Mouse (Mus musculus) CD4-positive, CD25-positive, alpha-beta regulatory T cell, adult 2 months (primary cell): ENCODE results near the gene Kpna1.
"Not testable (repeated sequence)": the region's sequence is repeated elsewhere in the genome, so short reads cannot be mapped to it uniquely, and the experiment has no call there.

ENCODE experiments used
- DNase-seq: peaks from one replicate; pipeline ENCODE4 v3.0.0-alpha.2; 2012; ENCODE audit warnings: low read depth, low spot score

Gene Kpna1

DNA sequence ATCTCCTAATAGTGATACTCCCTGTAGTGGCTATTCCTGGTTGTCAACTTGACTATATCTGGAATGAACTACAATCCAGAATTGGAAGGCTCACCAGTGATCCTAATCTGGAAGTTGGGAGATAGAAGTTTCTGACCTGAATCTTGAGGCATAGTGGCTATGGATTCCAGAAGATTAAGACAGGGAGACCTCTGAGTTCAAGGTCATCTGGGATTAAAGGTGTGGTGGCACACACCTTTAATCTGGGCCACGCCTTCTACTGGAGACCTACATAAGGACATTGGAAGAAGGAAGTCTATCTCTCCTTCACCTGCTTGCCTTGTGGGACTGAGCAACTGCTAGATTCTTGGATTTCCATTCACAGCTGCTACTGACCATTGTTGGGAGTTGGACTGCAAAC, at the start of gene Kpna1:
Gene Kpna1 (plus strand): TSS at position 301 of the 400 bp plus-strand sequence.
- not testable (repeated sequence) for DNase-seq

DNA sequence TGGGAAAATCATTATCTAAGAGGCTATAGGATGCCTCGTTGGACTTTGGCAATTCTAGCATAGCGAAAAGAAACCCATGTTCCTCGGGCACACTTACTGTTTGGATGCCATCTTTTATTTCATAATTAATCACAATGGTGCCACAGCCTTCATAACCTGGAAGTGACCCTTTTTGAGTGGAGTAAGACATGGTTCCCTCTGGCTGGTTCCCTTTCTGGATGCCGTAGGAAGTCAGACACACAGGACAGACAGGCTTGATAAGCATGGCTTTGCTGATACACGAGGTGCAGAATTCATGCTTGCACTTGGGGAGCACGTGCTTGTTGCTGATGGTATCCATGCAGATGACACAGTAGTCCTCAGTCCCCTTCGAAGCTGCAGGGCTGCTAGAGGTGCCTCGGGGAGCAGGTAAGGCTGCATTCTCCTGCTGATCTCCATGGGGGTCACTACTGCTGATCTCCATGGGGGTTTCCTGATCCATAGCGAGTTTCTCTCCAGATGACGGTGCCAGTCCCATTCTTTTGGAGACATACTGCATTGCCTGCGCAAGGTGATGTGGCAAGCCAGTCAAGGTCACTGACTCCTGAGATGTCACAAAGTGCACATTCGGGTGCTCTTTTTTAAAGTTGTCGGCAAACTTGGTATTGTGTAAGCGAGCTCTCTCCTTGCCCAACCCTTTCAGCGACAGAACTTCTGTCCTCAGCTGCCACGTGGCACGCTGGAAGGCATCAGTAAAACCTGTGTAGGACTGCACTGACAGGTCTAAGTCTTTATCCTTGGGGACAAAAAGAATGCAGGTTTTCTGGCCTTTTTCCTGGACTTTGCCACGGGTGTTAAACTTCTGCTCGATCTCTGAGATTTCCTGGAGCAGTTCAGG, 46.1 kb upstream of the Kpna1 start:
- no peak for DNase-seq

DNA sequence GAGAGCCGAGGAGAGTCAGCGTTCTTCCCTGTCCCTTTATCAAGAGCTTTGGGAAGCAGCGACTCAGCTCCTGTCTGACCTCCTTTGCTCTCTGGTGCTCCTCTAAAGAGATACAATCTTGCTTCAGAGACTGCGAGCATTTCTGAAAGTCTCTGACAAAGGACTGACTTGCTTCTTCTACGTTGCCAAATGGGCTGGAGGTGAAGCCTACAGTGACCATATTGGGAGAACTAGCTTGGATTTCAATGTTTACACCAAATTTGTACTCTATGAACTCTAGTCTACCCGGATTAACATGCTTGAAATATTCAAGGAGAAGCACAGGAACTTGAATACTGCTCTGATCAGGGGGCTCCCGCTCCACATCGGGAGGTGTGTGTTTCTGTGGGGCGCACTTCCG, 45.4 kb upstream of the Kpna1 start:
- no peak for DNase-seq

DNA sequence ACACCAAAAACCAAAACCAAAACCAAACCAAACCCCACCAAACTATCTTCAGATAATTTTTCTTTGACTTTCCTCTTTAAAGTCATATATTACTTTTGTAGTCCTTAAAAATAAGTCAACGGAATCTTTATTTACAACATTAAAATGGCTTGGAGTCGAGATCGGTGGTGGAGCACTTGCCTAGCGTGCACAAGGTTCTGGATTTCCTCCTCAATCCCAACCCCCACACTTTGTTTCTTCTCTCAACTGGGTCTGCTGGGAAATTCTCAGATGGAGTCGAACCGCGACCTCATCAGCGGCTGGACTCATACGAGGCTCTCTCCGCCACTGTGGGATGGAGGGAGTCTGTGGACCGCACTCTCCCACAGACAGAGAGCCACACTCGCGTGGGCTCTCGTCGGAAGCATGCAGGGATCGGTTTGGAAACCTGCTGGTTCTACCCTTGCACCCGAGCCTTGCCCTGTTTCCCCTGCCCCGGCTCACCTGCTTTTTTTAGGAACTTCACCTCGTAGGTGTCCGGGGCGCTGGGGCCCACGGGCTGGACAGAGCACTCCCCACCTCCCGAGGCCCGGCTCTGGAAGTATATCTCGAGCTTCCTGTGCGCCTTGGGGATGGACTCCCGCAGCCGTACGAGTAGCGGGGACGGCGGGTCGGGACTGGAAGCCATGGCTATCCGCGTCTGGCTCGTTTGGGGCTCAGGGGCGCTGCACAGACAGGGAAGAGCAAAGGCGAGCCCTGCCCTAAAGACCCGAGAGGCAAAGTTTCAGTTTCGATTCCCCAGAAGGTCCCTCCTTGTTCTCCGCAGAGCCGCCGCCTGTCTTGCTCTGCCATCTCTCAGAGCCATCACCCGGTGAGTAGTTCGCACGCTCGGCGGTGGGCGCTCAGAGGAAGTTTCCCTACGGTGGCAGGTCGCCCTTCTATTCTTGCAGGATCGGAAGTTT, 40.1 kb upstream of the Kpna1 start, which contains the start of the genes Parp9 and Dtx3l:
Gene Parp9 (plus strand): TSS at position 260 of the 941 bp plus-strand sequence.
Gene Dtx3l (minus strand): TSS at position 941 of the 941 bp plus-strand sequence.
- DNase-seq = peak; percentile 87

DNA sequence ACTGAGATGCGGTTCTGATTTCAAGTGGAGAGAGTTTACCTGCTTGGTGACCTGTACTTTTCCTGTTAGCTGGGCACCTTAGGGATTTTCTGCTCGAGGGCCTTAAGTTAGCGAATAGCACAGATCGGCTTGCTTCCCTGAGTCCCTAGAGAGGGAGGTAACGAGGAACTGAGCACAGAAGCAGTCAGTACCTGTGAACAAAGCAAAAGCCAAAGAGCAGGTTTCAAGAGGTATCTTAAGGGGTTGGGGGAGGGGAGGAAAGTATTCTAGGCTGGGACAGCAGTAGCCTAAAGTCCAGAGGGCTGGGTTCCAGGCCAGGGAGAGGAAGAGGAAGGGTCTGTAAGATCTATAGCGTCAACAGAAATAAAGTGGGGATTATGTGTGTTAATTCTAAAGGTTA, 39.3 kb upstream of the Kpna1 start:
- no peak for DNase-seq

DNA sequence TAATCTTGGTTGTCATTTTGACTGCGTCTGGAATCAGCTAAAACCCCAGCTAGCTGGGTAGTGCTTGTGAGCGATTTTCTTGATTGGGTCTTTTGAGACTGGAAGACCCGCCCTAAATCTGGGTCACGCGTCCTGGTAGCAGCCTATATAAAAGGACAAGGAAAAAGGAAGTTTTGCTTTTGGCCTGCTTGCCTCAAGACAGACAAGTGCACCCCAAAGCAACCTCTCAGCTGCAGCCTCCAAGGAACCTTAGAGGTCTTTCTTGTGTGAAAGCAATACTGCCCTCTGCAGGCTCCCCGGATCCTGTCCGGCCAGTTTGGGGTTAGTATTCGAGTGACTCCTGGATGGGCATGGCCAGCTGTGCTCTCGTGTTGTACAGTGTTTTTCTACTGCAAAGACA, 38.9 kb upstream of the Kpna1 start:
- DNase-seq = peak; percentile 92

DNA sequence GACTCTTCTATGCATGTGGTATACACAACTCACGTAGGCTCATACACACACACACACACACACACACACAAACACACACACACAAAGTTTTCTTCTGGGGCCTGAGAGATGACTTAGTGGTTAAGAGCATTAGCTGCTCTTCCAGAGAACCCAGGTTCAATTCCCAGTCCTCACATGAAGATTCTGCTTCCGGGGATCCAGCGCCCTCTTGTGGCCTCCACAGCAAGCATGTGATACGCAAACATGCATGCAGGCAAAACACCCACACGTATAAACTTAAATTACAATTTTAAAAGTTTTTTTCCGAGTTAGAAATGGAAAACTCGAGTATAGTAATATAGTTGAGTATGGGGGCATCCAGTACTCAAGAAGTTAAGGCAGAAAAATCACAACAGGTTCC, 37.2 kb upstream of the Kpna1 start:
- peak; percentile 75 for DNase-seq

DNA sequence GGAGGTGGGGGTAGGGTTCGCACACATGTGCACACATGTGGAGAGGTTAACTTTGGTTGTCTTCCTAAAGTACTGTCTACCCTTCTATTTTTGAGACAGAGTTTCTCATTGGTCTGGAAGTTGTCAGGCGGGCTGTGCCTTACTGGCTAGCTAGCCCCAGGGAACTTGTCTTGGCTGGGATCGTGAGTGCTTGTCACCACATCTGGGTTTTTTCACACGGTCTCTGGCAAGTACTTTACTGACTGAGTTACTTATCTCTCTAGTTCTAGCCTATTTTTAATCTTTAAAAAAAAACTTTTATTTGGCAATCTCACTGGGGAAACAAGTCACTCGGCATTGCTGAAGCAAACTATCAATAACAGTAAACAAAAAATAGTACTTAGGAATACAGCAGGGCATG, 29.3 kb upstream of the Kpna1 start:
- no peak for DNase-seq

DNA sequence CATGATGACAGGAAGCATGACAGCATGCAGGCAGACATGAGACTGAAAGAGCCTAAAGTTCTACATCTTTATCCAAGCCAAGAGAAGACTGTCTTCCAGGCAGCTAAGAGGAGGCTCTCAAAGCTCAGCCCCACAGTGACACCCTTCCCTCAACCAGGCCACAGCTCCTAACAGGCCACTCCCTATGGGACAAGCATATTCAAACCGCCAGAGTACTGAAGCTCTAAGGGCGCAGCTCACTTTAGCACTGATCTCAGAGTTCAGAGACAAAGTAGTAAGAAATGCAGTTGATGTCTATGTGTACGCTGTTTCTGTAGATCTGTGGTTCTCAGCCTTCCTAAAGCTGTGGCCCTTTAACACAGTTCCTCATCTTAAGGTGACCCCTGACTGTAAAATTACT, 27.3 kb upstream of the Kpna1 start:
- no peak for DNase-seq

DNA sequence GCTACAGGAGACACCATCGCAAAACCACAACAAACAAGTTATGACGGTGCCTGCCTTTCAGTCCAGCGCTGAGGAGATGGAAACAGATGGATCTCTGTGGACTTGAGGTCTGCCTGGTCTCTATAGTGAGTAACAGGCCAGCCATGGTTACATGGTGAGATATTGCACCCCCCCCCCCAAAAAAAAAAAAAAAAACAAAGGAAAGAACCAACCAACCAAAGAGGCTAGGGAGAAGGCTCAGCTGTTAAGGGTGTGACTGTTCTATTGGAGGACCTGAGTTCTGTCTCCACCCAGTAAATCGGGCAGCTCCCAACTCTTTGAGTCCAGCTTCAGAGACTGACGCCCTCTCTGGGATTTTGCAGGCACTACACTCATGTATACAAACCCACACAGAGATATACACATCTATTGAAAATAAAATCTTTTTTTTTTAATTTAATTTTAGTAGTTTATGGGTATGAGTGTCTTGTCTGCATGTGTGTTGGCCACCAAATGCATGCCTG, 25.9 kb upstream of the Kpna1 start:
- no peak for DNase-seq

DNA sequence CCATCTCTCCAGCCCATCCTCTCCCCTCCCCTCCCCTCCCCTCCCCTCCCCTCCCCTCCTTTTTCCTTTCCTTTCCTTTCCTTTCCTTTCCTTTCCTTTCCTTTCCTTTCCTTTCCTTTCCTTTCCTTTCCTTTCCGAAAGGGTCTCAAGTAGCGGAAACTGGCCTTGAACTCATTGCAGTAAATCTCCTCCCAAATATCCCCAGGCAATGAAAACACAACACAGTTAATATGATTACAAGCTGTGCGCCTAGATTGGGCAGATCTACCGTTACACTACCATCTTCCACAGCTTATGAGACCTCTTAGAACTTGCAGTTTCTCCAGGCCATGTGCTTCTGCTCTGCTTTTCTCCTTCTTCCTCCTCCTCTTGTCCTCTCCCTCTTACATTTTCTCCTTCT, 12.6 kb upstream of the Kpna1 start:
- DNase-seq = not testable (repeated sequence)

DNA sequence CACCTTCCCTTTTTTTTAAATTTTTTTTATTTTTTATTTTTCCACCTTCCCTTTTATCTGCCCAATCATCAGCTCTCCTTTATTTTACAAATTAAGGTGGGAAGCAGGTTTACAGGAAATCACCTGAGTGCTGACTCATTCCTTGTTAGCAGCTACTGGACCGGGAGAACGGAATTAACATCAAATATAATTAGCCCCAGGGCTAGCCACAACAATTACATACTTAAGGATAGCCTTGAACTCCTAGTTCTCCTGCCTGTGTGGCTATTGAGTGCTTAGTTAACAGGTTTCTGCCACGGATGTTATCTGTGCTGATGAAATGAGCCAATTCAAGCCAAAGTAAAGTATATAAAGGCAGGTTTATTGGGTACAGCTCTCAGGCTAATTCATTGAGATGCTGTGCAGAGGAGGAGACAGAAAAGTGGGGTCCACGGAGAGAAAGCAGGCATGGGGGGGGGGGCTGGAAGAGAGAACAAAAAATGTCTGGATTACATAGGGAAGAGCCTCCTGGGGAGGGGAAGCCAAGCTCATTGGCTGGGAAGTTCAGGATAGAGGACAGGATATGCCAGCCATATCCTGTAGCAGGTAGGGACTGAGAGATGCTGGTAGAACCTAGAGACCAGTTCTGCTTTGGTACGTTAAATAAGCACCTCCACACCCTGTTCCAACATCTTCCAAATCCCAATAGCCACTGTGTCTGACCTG, 12.0 kb upstream of the Kpna1 start:
- no peak for DNase-seq

DNA sequence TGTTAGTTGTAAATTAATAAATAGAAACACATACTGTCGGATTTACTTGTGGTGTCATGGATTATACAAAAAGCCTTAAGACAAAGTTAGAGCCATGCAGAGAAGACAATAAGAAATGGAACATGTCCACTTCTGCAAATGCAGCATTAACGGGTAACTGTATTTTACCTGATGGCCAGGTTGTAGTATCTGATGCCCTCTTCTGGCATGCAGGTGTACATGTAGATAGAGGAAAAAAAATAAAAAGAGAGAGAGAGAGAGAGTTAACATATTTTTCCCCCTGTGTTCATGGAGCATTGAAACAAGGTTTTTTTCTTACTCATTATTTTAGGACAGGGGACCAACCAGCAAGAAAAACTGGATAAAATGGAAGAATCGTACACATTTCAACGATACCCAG, 11.2 kb upstream of the Kpna1 start:
- peak; percentile 31 for DNase-seq

DNA sequence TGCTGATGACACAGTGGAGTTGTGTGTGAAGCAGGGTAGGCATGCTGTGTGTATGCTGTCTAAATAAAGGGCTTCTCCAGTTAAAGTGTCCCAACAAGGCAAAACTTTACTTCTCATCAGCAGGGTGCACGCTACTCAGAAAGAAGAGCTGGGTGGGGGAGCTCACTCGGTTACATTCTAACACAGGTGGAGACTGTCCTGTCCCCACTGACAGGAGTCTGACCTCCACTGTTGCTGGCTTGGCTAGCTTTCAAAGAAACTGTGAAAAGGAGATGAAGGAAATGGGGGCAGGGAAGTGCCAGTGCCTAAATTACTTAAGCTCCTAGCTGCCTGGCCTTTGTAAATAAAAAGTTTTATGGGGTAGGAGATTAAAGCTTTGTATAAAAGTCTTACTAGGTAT, 10.4 kb upstream of the Kpna1 start:
- DNase-seq = no peak

DNA sequence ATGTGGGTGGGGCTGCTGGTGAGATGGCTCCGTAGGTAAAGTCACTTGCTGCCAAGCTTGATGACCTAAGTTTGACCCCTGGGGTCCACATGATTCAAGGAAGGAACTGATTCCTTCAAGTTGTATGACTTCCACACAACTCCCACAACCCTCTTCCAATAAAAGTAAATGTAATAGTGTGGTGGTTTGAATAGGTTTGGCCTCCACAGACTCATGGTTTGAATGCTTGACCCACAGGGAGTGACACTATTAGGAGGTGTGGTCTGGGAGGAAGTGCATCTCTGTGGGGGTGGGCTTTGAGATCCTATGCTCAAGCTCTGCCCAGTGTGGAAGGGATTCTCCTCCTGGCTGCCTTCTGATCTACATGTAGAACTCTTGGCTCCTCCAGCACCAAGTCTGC, 4.5 kb upstream of the Kpna1 start:
- DNase-seq = no peak

DNA sequence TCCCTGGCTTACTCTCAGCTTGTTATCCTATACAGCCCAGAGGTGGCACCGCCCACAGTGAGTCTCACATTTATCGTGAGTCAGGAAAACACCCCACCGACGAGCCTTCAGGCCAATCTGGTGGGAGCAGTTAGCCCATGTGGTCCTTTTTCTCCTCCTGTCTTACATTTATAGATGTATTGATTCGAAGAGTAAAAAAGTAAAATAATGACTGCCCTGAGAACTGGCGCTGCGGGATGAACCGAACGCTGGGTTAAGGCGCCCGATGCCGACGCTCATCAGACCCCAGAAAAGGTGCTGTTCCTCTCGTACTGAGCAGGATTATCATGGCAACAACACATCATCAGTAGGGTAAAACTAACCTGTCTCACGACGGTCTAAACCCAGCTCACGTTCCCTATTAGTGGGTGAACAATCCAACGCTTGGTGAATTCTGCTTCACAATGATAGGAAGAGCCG, 2.8 kb downstream of the Kpna1 start:
- peak; percentile 100 for DNase-seq

DNA sequence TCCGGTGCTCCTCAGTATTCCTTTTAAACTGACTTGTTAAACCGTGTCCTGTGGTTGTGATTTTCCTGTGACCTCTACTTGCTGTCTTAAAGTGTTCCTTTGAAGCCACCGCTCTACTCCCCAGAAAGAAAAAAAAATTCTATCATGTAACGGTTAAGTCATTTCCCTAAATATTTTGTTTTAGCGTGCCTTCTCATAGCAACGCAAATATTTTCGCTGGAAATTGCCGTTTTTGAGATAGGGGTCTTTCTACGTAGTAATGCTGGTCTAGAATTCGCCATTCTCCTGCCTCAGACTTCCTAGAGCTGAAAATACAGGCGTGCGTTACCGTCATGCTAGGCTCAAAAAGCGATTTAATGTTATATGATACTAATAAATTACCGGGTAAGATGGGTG, 4.0 kb downstream of the Kpna1 start:
- DNase-seq = no peak

DNA sequence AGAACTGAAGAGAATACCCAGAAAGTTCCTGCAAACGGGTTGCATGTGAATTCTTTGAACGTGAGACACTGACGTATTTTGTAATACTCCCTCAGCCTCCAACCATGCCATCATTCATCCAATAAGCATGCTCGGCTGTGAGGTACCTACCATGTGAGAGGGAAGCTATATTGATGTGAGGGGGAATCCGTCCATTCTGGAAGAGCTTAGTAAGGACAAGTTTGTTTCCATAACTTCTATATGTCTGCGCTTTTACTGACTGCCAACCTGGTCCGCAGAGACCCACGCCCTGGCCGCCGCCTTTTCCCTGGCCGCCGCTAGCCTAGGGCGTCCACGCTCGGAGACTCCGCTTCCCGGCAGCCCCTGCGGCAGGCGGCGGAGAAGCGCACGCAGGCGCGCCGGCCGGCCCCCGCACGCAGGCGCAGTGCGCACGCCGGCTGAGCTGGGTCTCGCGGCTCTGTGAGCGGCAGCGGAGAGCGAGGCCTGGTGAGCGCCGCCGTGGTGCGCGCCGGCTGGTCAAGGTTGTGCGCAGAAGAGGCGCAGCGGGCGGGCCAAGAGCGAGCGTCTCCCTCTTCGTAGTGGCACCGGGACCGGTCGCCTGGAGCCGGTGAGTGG, 4.5 kb downstream of the Kpna1 start:
- DNase-seq = peak; percentile 96

DNA sequence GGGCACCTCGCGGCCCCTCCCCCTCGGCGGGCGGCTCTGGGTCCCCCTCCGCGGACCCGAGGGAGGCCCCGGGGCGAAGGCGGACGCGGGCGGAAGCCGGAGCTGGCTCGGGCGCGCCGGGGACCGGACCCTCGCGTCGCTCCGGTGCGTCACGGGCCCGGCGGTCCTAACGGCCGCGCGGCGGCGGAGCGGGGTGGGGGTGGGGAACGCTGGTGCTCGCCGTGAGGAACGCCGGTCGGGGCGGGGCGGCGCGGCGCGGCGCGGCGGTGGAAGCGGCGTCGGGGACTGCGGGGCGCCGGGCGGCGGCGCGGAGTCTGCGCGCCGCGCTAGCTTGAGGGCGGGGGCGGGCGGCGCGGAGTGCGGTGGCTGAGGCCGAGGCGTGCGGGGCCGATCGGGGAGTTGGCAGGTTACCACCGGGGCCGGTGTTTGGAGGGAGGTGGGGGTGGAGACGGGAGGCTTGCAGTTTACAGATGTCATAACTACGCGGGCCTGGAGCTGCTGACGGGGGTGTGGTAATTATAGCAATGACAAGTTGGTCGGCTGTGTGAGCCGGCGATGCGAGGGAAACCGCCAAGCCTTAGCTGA, 5.1 kb downstream of the Kpna1 start:
- peak; percentile 91 for DNase-seq

DNA sequence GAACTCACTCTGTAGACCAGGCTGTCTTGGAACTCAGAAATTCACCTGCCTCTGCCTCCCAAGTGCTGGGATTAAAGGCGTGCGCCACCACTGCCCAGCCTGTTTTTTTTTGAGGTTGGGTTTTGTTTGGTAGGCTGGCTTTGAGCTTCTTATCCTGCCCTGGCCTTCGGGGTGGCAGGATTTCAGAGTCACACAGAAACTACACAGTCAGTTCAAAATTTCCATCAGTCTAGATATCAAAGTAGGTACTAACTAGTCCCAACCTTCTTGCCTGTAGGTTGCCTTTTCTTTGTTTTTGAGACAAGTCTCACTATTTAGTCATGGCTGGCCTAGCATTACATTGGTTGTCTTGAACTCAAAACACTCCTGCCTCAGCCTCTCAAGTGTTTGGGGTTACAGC, 5.9 kb downstream of the Kpna1 start:
- DNase-seq = peak; percentile 47

DNA sequence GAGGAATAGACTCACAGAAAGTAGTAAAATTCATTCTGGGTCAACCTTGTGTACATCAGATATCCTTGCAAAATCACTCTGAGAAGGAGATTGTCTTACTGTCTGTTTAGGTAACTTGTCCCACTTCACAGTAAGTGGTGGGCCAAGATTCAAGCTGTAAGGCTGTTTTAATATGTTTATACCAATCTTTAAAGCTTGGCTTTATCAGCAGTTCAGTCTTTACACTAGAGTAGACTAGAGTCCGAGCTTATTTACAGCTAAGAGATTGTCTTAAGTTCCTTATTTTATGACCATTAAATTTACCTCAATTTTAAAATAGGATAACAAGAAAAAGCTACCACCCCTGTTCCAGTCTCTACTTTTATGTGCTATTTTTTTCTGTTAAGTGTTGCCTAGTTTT, 9.4 kb downstream of the Kpna1 start:
- no peak for DNase-seq
